ENCODE assay signal across 9 mouse cellular contexts in genomic region chr17:46393012-46393411, GRCm38 (mm10). TPM values are rescaled to one million over a fixed set of nuclear protein-coding genes. Genes with fewer than 3 reads are reported as not detected.
DNase-seq lines count a peak whose midpoint lies in the region; ATAC-seq lines count a peak whose summit lies in the region.
"Had no signal": no experiment of that assay in that cellular context is flagged by ENCODE, and none has a peak within 500 bp of the region (broad histone marks: within the 10 kb centered on the region; RNA-seq: fewer than 3 reads in every experiment).

No protein-coding gene starts in this region.

- intact Hi-C loops in left cerebral cortex, postnatal 36 days (cut with DNase I): no loop called here

- 54% methylated on average over 2 of the region's 2 CpGs for WGBS in hindbrain, embryonic 10.5 days
- WGBS in hindbrain, embryonic 16.5 days: 59% methylated on average over 2 of the region's 2 CpGs

- no peak overlapping the region for H3K9ac ChIP-seq in hindbrain, embryonic 16.5 days (ENCODE audit: low read depth, low read length)
- H3K9ac ChIP-seq: lung, embryonic 15.5 days had no signal

- H3K9me3 ChIP-seq in hindbrain, embryonic 10.5 days: no peaks in the 10 kb centered on the region
- H3K9me3 ChIP-seq in hindbrain, embryonic 16.5 days (ENCODE audit: control insufficient read depth, low read length): no peaks in the 10 kb centered on the region
- H3K9me3 ChIP-seq: lung, embryonic 15.5 days had no signal

- H3K4me2 ChIP-seq in hindbrain, embryonic 16.5 days (ENCODE audit: low read length): no peak overlapping the region
- H3K4me2 ChIP-seq: lung, embryonic 15.5 days had no signal

- no peaks in the 10 kb centered on the region for H3K4me1 ChIP-seq in hindbrain, embryonic 10.5 days (replicated peaks)
- H3K4me1 ChIP-seq in hindbrain, embryonic 16.5 days (ENCODE audit: control insufficient read depth, insufficient read depth, low read depth, low read length): no peaks in the 10 kb centered on the region
- H3K4me1 ChIP-seq: lung, embryonic 15.5 days had no signal

- H3K27me3 ChIP-seq in hindbrain, embryonic 10.5 days (ENCODE audit: insufficient read depth, poor library complexity, severe bottlenecking): no peaks in the 10 kb centered on the region
- no peaks in the 10 kb centered on the region for H3K27me3 ChIP-seq in hindbrain, embryonic 16.5 days (replicated peaks; ENCODE audit: control insufficient read depth, insufficient read depth, low read length)
- H3K27me3 ChIP-seq: lung, embryonic 15.5 days had no signal

- H3K27ac ChIP-seq in hindbrain, embryonic 10.5 days: no peak overlapping the region
- H3K27ac ChIP-seq in hindbrain, embryonic 16.5 days (ENCODE audit: low read depth, low read length): no peak overlapping the region
- H3K27ac ChIP-seq: lung, embryonic 15.5 days had no signal

- no peak overlapping the region for H3K4me3 ChIP-seq in hindbrain, embryonic 10.5 days
- no peak overlapping the region for H3K4me3 ChIP-seq in hindbrain, embryonic 16.5 days (ENCODE audit: low read length)
- H3K4me3 ChIP-seq: lung, embryonic 15.5 days had no signal

- no peak for ATAC-seq in hindbrain, embryonic 16.5 days

- DNase-seq in hindbrain, embryonic 10.5 days (ENCODE audit: low spot score): peak; percentile 49
- DNase-seq in 3T3-L1 (ENCODE audit: low read depth, low spot score): peak; percentile 56
- DNase-seq in CD8-positive naive resting alpha-beta T cell, adult 2 months (ENCODE audit: low read depth in 2 of 2, low spot score in 2 of 2): peak; percentile 15 to 38
- peak; percentile 19 to 45 for DNase-seq in cerebellum, postnatal 25 days
- DNase-seq in kidney, postnatal 36 days: peak; percentile 43 to 71
- DNase-seq in spleen, postnatal 36 days (ENCODE audit: low spot score in 2 of 2): peak; percentile 39 to 43
- no peak for DNase-seq in left cerebral cortex, postnatal 36 days (ENCODE audit: low spot score in 2 of 2)

- H3K36me3 ChIP-seq in hindbrain, embryonic 10.5 days: peaks cover 63% of the 10 kb centered on the region
- peaks cover 19% of the 10 kb centered on the region for H3K36me3 ChIP-seq in hindbrain, embryonic 16.5 days (ENCODE audit: control insufficient read depth, insufficient read depth, low read length)

RNA-seq across cellular contexts. Expression of gene Zfp318, which starts 9.5 kb away (rescaled TPM):
- polyA plus RNA-seq in hindbrain, embryonic 10.5 days (2016; fragmentation: Nextera tagmentation; extraction: Ambion mirVana): 10.5 and 12.6 TPM in 2 replicates
- 10.2 and 11.8 TPM in 2 replicates for polyA plus RNA-seq in hindbrain, embryonic 16.5 days (2015; fragmentation: Nextera tagmentation; extraction: Ambion mirVana)
- 10 to 100 TPM; 54.1 to 64.3 TPM for total RNA-seq in left cerebral cortex, postnatal 36 days (2021)

RNA-seq across cellular contexts. Expression of gene Crip3, which starts 35.7 kb away (rescaled TPM):
- 0.50 and 0.64 TPM in 2 replicates for polyA plus RNA-seq in hindbrain, embryonic 10.5 days (2016; fragmentation: Nextera tagmentation; extraction: Ambion mirVana)
- polyA plus RNA-seq in hindbrain, embryonic 16.5 days (2015; fragmentation: Nextera tagmentation; extraction: Ambion mirVana): 3.3 and 3.6 TPM in 2 replicates
- total RNA-seq in left cerebral cortex, postnatal 36 days (2021): 1 to 10 TPM; 1.7 to 6.5 TPM

RNA-seq across cellular contexts. Expression of gene Slc22a7, which starts 45.2 kb away (rescaled TPM):
- not detected in 2 replicates for polyA plus RNA-seq in hindbrain, embryonic 10.5 days (2016; fragmentation: Nextera tagmentation; extraction: Ambion mirVana)
- not detected in 2 replicates for polyA plus RNA-seq in hindbrain, embryonic 16.5 days (2015; fragmentation: Nextera tagmentation; extraction: Ambion mirVana)
- under 1 TPM in 1 of 2 experiments, not detected in 1; 0.20 TPM for total RNA-seq in left cerebral cortex, postnatal 36 days (2021)

Comparison
In these comparisons a context has a peak if more than half of its experiments do, and no peak if none do; other contexts are left out.
1. DNase-seq: peak in hindbrain, embryonic 10.5 days (single experiment), 3T3-L1 (single experiment), CD8-positive naive resting alpha-beta T cell, adult 2 months (2 of 2), cerebellum, postnatal 25 days (2 of 2), kidney, postnatal 36 days (2 of 2) and spleen, postnatal 36 days (2 of 2); none in left cerebral cortex, postnatal 36 days (0 of 2).